Mouse (Mus musculus): ENCODE data around the gene Noa1.

DNA sequence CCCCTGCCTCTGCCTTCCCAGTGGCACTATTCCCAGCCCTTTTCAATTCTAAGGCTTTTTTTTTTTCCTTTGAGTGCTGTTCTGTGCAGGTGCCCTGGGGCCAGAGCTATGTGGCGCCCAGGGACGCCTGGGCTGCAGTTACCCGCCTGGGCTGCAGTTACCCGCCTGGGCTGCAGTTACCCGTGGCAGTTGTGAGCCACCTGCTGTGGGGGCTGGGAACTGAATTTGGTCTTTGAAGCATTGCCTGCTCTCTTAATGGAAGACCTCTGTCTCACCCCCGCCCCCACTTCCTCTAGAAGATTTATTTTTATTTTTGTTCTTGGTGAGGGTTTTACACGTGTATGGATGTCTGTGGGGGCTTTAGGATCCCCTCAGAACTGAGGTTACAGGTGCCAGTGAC, 36.7 kb downstream of the Noa1 start:
- TF ChIP-seq CTCF (IDR thresholded peaks at IDR 0.05; ENCODE audit: borderline replicate concordance, control insufficient read depth, extremely low read depth, insufficient read depth, low read length, poor library complexity) (peak; percentile 67), POLR2A (IDR thresholded peaks at IDR 0.05; ENCODE audit: control insufficient read depth, extremely low read depth, insufficient read depth, low read length, poor library complexity) (no peak)
